Mouse (Mus musculus): ENCODE results near the gene Gnpat. TPM values are rescaled to one million over a fixed set of nuclear protein-coding genes. Genes with fewer than 3 reads are reported as not detected.

Gnpat gene
- polyA plus RNA-seq, 1 experiment from 2014 or later: 109 TPM

- Histone ChIP-seq H3K4me3 (no peak overlapping the region), H3K27ac (ENCODE audit: poor library complexity, severe bottlenecking) (peak overlapping the region; percentile 35; the same call in 1 of the 2 replicates), H3K9ac (no peak overlapping the region), H3K4me1 (replicated peaks) (peaks cover 41% of the 10 kb centered on the region), H3K9me3 (replicated peaks) (no peaks in the 10 kb centered on the region), H3K36me3 (peaks cover 66% of the 10 kb centered on the region), H3K4me2 (no peak overlapping the region), H3K27me3 (replicated peaks) (no peaks in the 10 kb centered on the region)
- 34% methylated on average over 5 of the region's 5 CpGs for WGBS
- no peak for ATAC-seq (ENCODE audit: insufficient number of reproducible peaks, low FRiP score)
Observed at GRCm38 (mm10) chr8:124872690-124873089, 9.9 kb downstream of the Gnpat start.

GRCm38 (mm10) chr8:124878141-124878540 lies 15.3 kb downstream of the Gnpat start:
- 77% methylated on average over 5 of the region's 5 CpGs for WGBS

GRCm38 (mm10) chr8:124878946-124879526 lies 16.2 kb downstream of the Gnpat start:
- H3K27me3 ChIP-seq (replicated peaks): no peaks in the 10 kb centered on the region
- H3K4me3 ChIP-seq: no peak overlapping the region
- 52% methylated on average over 10 of the region's 10 CpGs for WGBS
- peaks cover 96% of the 10 kb centered on the region for H3K36me3 ChIP-seq
- H3K4me2 ChIP-seq: no peak overlapping the region
- peaks cover 17% of the 10 kb centered on the region for H3K4me1 ChIP-seq (replicated peaks)
- no peak overlapping the region; the same call in 1 of the 2 replicates for H3K9ac ChIP-seq
- no peaks in the 10 kb centered on the region for H3K9me3 ChIP-seq (replicated peaks)
- H3K27ac ChIP-seq (ENCODE audit: poor library complexity, severe bottlenecking): no peak overlapping the region
- no peak for ATAC-seq (ENCODE audit: insufficient number of reproducible peaks, low FRiP score)

More at GRCm38 (mm10) chr8:124878141-124878540, 15.3 kb downstream of the Gnpat start:
- H3K27me3 ChIP-seq (replicated peaks): no peaks in the 10 kb centered on the region
- H3K36me3 ChIP-seq: peaks cover 96% of the 10 kb centered on the region
- no peak overlapping the region for H3K4me3 ChIP-seq
- no peak for ATAC-seq (ENCODE audit: insufficient number of reproducible peaks, low FRiP score)
- no peak overlapping the region for H3K27ac ChIP-seq (ENCODE audit: poor library complexity, severe bottlenecking)
- no peaks in the 10 kb centered on the region for H3K9me3 ChIP-seq (replicated peaks)
- no peak overlapping the region for H3K4me2 ChIP-seq
- H3K9ac ChIP-seq: no peak overlapping the region
- H3K4me1 ChIP-seq (replicated peaks): peaks cover 19% of the 10 kb centered on the region

GRCm38 (mm10) chr8:124888385-124888784 lies 25.6 kb downstream of the Gnpat start:
- no peak overlapping the region for H3K27ac ChIP-seq (ENCODE audit: poor library complexity, severe bottlenecking)
- H3K4me3 ChIP-seq: no peak overlapping the region
- peaks cover 12% of the 10 kb centered on the region for H3K9me3 ChIP-seq (replicated peaks)
- no peaks in the 10 kb centered on the region for H3K27me3 ChIP-seq (replicated peaks)
- peaks cover 82% of the 10 kb centered on the region for H3K36me3 ChIP-seq
- 95% methylated on average over 5 of the region's 5 CpGs for WGBS
- H3K4me2 ChIP-seq: no peak overlapping the region
- no peaks in the 10 kb centered on the region; the same call in 1 of the 2 replicates for H3K4me1 ChIP-seq (replicated peaks)
- no peak for ATAC-seq (ENCODE audit: insufficient number of reproducible peaks, low FRiP score)
- no peak overlapping the region for H3K9ac ChIP-seq

GRCm38 (mm10) chr8:124892596-124892995 lies 29.8 kb downstream of the Gnpat start:
- Histone ChIP-seq H3K27me3 (replicated peaks) (no peaks in the 10 kb centered on the region), H3K4me2 (no peak overlapping the region), H3K4me1 (replicated peaks) (peaks cover 18% of the 10 kb centered on the region), H3K27ac (ENCODE audit: poor library complexity, severe bottlenecking) (no peak overlapping the region), H3K9me3 (replicated peaks) (peaks cover 9% of the 10 kb centered on the region), H3K9ac (no peak overlapping the region), H3K4me3 (no peak overlapping the region), H3K36me3 (peaks cover 64% of the 10 kb centered on the region)
- ATAC-seq (ENCODE audit: insufficient number of reproducible peaks, low FRiP score): no peak
- WGBS: 71% methylated on average over 3 of the region's 3 CpGs

- H3K9me3 ChIP-seq (replicated peaks): no peaks in the 10 kb centered on the region
- H3K27me3 ChIP-seq (replicated peaks): no peaks in the 10 kb centered on the region
- peaks cover 25% of the 10 kb centered on the region for H3K4me1 ChIP-seq (replicated peaks)
- H3K27ac ChIP-seq (ENCODE audit: poor library complexity, severe bottlenecking): no peak overlapping the region
- peak overlapping the region; percentile 99 for H3K4me2 ChIP-seq
- 85% methylated on average over 26 of the region's 26 CpGs for WGBS
- no peak for ATAC-seq (ENCODE audit: insufficient number of reproducible peaks, low FRiP score)
- peak overlapping the region; percentile 73 for H3K4me3 ChIP-seq
- H3K36me3 ChIP-seq: peaks cover 49% of the 10 kb centered on the region
- H3K9ac ChIP-seq: peak overlapping the region; percentile 88
Observed at GRCm38 (mm10) chr8:124896010-124896631, 33.3 kb downstream of the Gnpat start.

- ATAC-seq (ENCODE audit: insufficient number of reproducible peaks, low FRiP score): peak; percentile 56
- under 1% methylated on average over 60 of the region's 60 CpGs for WGBS
- H3K36me3 ChIP-seq: peaks cover 47% of the 10 kb centered on the region
- peak overlapping the region; percentile 99 for H3K4me2 ChIP-seq
- H3K9me3 ChIP-seq (replicated peaks): no peaks in the 10 kb centered on the region
- H3K9ac ChIP-seq: peak overlapping the region; percentile 88
- H3K4me3 ChIP-seq: peak overlapping the region; percentile 73
- H3K27ac ChIP-seq (ENCODE audit: poor library complexity, severe bottlenecking): peak overlapping the region; percentile 75
- H3K27me3 ChIP-seq (replicated peaks): no peaks in the 10 kb centered on the region
- H3K4me1 ChIP-seq (replicated peaks): peaks cover 25% of the 10 kb centered on the region
Observed at GRCm38 (mm10) chr8:124896632-124897385, 34.0 kb downstream of the Gnpat start.

GRCm38 (mm10) chr8:124897386-124898250 lies 34.8 kb downstream of the Gnpat start, which contains the start of the genes Exoc8 and Sprtn:
Exoc8 (minus strand) TSS chr8:124897705.
Sprtn (plus strand) TSS chr8:124897886.
- no peaks in the 10 kb centered on the region for H3K27me3 ChIP-seq (replicated peaks)
- peak within 1 kb of the TSS; percentile 75 for H3K27ac ChIP-seq (ENCODE audit: poor library complexity, severe bottlenecking)
- H3K9me3 ChIP-seq (replicated peaks): no peaks in the 10 kb centered on the region
- peaks cover 55% of the 10 kb centered on the region for H3K36me3 ChIP-seq
- peaks cover 25% of the 10 kb centered on the region for H3K4me1 ChIP-seq (replicated peaks)
- peak within 1 kb of the TSS; percentile 99 for H3K4me2 ChIP-seq
- WGBS: under 1% methylated on average over 114 of the region's 114 CpGs
- ATAC-seq (ENCODE audit: insufficient number of reproducible peaks, low FRiP score): peak; percentile 91
- H3K4me3 ChIP-seq: peak within 1 kb of the TSS; percentile 73
- peak within 1 kb of the TSS; percentile 88 for H3K9ac ChIP-seq

- no peaks in the 10 kb centered on the region for H3K9me3 ChIP-seq (replicated peaks)
- H3K36me3 ChIP-seq: peaks cover 63% of the 10 kb centered on the region
- H3K27ac ChIP-seq (ENCODE audit: poor library complexity, severe bottlenecking): peak overlapping the region; percentile 75
- ATAC-seq (ENCODE audit: insufficient number of reproducible peaks, low FRiP score): no peak; the same call in 1 of the 2 replicates
- peak overlapping the region; percentile 73 for H3K4me3 ChIP-seq
- H3K9ac ChIP-seq: peak overlapping the region; percentile 88
- no peaks in the 10 kb centered on the region for H3K27me3 ChIP-seq (replicated peaks)
- 5% methylated on average over 31 of the region's 31 CpGs for WGBS
- H3K4me1 ChIP-seq (replicated peaks): peaks cover 25% of the 10 kb centered on the region
- H3K4me2 ChIP-seq: peak overlapping the region; percentile 99
Observed at GRCm38 (mm10) chr8:124898251-124898905, 35.5 kb downstream of the Gnpat start.

- no peak overlapping the region for H3K27ac ChIP-seq (ENCODE audit: poor library complexity, severe bottlenecking)
- no peak overlapping the region for H3K9ac ChIP-seq
- no peak overlapping the region for H3K4me3 ChIP-seq
- H3K4me2 ChIP-seq: no peak overlapping the region
- peaks cover 11% of the 10 kb centered on the region for H3K4me1 ChIP-seq (replicated peaks)
- H3K9me3 ChIP-seq (replicated peaks): no peaks in the 10 kb centered on the region
- WGBS: 95% methylated on average over 15 of the region's 15 CpGs
- peaks cover 80% of the 10 kb centered on the region for H3K36me3 ChIP-seq
- no peaks in the 10 kb centered on the region for H3K27me3 ChIP-seq (replicated peaks)
- no peak for ATAC-seq (ENCODE audit: insufficient number of reproducible peaks, low FRiP score)
Observed at GRCm38 (mm10) chr8:124903198-124903597, 40.4 kb downstream of the Gnpat start.

All from heart, embryonic 12.5 days (tissue).